Mouse (Mus musculus): ENCODE results near the gene Nudt16l1. TPM values are rescaled to one million over a fixed set of nuclear protein-coding genes. Genes with fewer than 3 reads are reported as not detected.
A peak's percentile ranks its signal among the peaks of the same experiment; 100 is the strongest.

Gene Nudt16l1
- polyA plus RNA-seq (2012; rRNA removed) = 70.3 and 78.4 TPM in 2 replicates

GRCm38 (mm10) chr16:4938461-4938860 lies at the start of gene Nudt16l1:
Gene Nudt16l1 (plus strand): TSS chr16:4938761.
- peak within 1 kb of the TSS; percentile 74 for H3K27ac ChIP-seq (ENCODE audit: insufficient read depth, low read length)
- TF ChIP-seq POLR2A (IDR thresholded peaks at IDR 0.05; ENCODE audit: low read depth, low read length) (no peak), CTCF (IDR thresholded peaks at IDR 0.05; ENCODE audit: extremely low read depth, insufficient read depth, insufficient read length, insufficient replicate concordance) (no peak)
- no peak for DNase-seq (ENCODE audit: low read depth in 1 of 2, low spot score in 2 of 2)
- H3K4me3 ChIP-seq (ENCODE audit: extremely low read depth, insufficient read depth, insufficient read length) = peak within 1 kb of the TSS; percentile 84
- WGBS = 2% methylated on average over 2 of the region's 2 CpGs
- H3K36me3 ChIP-seq (ENCODE audit: control insufficient read depth, insufficient read depth, low read length) = peaks cover 25% of the 10 kb centered on the region
- H3K27me3 ChIP-seq (ENCODE audit: control insufficient read depth, insufficient read depth, low read length) = no peaks in the 10 kb centered on the region
- peaks cover 2% of the 10 kb centered on the region; the same call in 1 of the 2 replicates for H3K4me1 ChIP-seq (ENCODE audit: control insufficient read depth, insufficient read depth, insufficient read length)

GRCm38 (mm10) chr16:4890201-4890709 lies 48.3 kb upstream of the Nudt16l1 start:
- H3K4me3 ChIP-seq (ENCODE audit: extremely low read depth, insufficient read depth, insufficient read length) = no peak overlapping the region
- TF ChIP-seq POLR2A (IDR thresholded peaks at IDR 0.05; ENCODE audit: low read depth, low read length) (no peak), CTCF (IDR thresholded peaks at IDR 0.05; ENCODE audit: extremely low read depth, insufficient read depth, insufficient read length, insufficient replicate concordance) (no peak)

GRCm38 (mm10) chr16:4892171-4892570 lies 46.4 kb upstream of the Nudt16l1 start:
- TF ChIP-seq CTCF (IDR thresholded peaks at IDR 0.05; ENCODE audit: extremely low read depth, insufficient read depth, insufficient read length, insufficient replicate concordance) = no peak
- no peak for TF ChIP-seq POLR2A (IDR thresholded peaks at IDR 0.05; ENCODE audit: low read depth, low read length)
- Histone ChIP-seq H3K36me3 (ENCODE audit: control insufficient read depth, insufficient read depth, low read length) (0 out of 2 replicates have a peak, but pooled peaks cover 4% of the 10 kb centered on the region), H3K4me3 (ENCODE audit: extremely low read depth, insufficient read depth, insufficient read length) (no peak overlapping the region), H3K27ac (ENCODE audit: insufficient read depth, low read length) (no peak overlapping the region), H3K4me1 (ENCODE audit: control insufficient read depth, insufficient read depth, insufficient read length) (peaks cover 26% of the 10 kb centered on the region), H3K27me3 (ENCODE audit: control insufficient read depth, insufficient read depth, low read length) (no peaks in the 10 kb centered on the region)
- WGBS = 90% methylated on average over 6 of the region's 6 CpGs
- no peak for DNase-seq (ENCODE audit: low read depth in 1 of 2, low spot score in 2 of 2)

More at GRCm38 (mm10) chr16:4890201-4890709, 48.3 kb upstream of the Nudt16l1 start:
- H3K36me3 ChIP-seq (ENCODE audit: control insufficient read depth, insufficient read depth, low read length) = 0 out of 2 replicates have a peak, but pooled peaks cover 4% of the 10 kb centered on the region
- WGBS = 77% methylated on average over 4 of the region's 4 CpGs
- peaks cover 15% of the 10 kb centered on the region for H3K4me1 ChIP-seq (ENCODE audit: control insufficient read depth, insufficient read depth, insufficient read length)
- H3K27me3 ChIP-seq (ENCODE audit: control insufficient read depth, insufficient read depth, low read length) = no peaks in the 10 kb centered on the region
- no peak overlapping the region for H3K27ac ChIP-seq (ENCODE audit: insufficient read depth, low read length)
- no peak for DNase-seq (ENCODE audit: low read depth in 1 of 2, low spot score in 2 of 2)

GRCm38 (mm10) chr16:4894201-4894908 lies 44.2 kb upstream of the Nudt16l1 start:
- Histone ChIP-seq H3K27ac (ENCODE audit: insufficient read depth, low read length) (peak overlapping the region; percentile 2; the same call in 1 of the 2 replicates), H3K27me3 (ENCODE audit: control insufficient read depth, insufficient read depth, low read length) (no peaks in the 10 kb centered on the region), H3K4me1 (ENCODE audit: control insufficient read depth, insufficient read depth, insufficient read length) (peaks cover 31% of the 10 kb centered on the region), H3K36me3 (ENCODE audit: control insufficient read depth, insufficient read depth, low read length) (0 out of 2 replicates have a peak, but pooled peaks cover 4% of the 10 kb centered on the region), H3K4me3 (ENCODE audit: extremely low read depth, insufficient read depth, insufficient read length) (no peak overlapping the region)
- WGBS = 56% methylated on average over 7 of the region's 7 CpGs
- TF ChIP-seq POLR2A (IDR thresholded peaks at IDR 0.05; ENCODE audit: low read depth, low read length) (no peak), CTCF (IDR thresholded peaks at IDR 0.05; ENCODE audit: extremely low read depth, insufficient read depth, insufficient read length, insufficient replicate concordance) (no peak)
- no peak for DNase-seq (ENCODE audit: low read depth in 1 of 2, low spot score in 2 of 2)

GRCm38 (mm10) chr16:4896249-4897027 lies 42.1 kb upstream of the Nudt16l1 start:
- Histone ChIP-seq H3K27me3 (ENCODE audit: control insufficient read depth, insufficient read depth, low read length) (no peaks in the 10 kb centered on the region), H3K27ac (ENCODE audit: insufficient read depth, low read length) (peak overlapping the region; percentile 13), H3K36me3 (ENCODE audit: control insufficient read depth, insufficient read depth, low read length) (0 out of 2 replicates have a peak, but pooled peaks cover 2% of the 10 kb centered on the region), H3K4me1 (ENCODE audit: control insufficient read depth, insufficient read depth, insufficient read length) (peaks cover 31% of the 10 kb centered on the region), H3K4me3 (ENCODE audit: extremely low read depth, insufficient read depth, insufficient read length) (no peak overlapping the region)
- TF ChIP-seq POLR2A (IDR thresholded peaks at IDR 0.05; ENCODE audit: low read depth, low read length) (no peak), CTCF (IDR thresholded peaks at IDR 0.05; ENCODE audit: extremely low read depth, insufficient read depth, insufficient read length, insufficient replicate concordance) (no peak)
- 73% methylated on average over 5 of the region's 5 CpGs for WGBS
- no peak for DNase-seq (ENCODE audit: low read depth in 1 of 2, low spot score in 2 of 2)

GRCm38 (mm10) chr16:4897146-4897730 lies 41.3 kb upstream of the Nudt16l1 start:
- Histone ChIP-seq H3K27ac (ENCODE audit: insufficient read depth, low read length) (no peak overlapping the region), H3K36me3 (ENCODE audit: control insufficient read depth, insufficient read depth, low read length) (0 out of 2 replicates have a peak, but pooled peaks cover 2% of the 10 kb centered on the region), H3K27me3 (ENCODE audit: control insufficient read depth, insufficient read depth, low read length) (no peaks in the 10 kb centered on the region), H3K4me3 (ENCODE audit: extremely low read depth, insufficient read depth, insufficient read length) (no peak overlapping the region), H3K4me1 (ENCODE audit: control insufficient read depth, insufficient read depth, insufficient read length) (peaks cover 31% of the 10 kb centered on the region)
- no peak for TF ChIP-seq POLR2A (IDR thresholded peaks at IDR 0.05; ENCODE audit: low read depth, low read length)
- no peak; the same call in 1 of the 2 replicates for TF ChIP-seq CTCF (IDR thresholded peaks at IDR 0.05; ENCODE audit: extremely low read depth, insufficient read depth, insufficient read length, insufficient replicate concordance)
- 82% methylated on average over 7 of the region's 7 CpGs for WGBS
- no peak for DNase-seq (ENCODE audit: low read depth in 1 of 2, low spot score in 2 of 2)

Measured in spleen, adult 2 months (tissue).